Mouse (Mus musculus) heart, embryonic 14.5 days (tissue): ENCODE results near the gene Olfr951. TPM values are rescaled to one million over a fixed set of nuclear protein-coding genes. Genes with fewer than 3 reads are reported as not detected.

Source experiments
- ATAC-seq: fragments of 200-750 bp; cut with Nextera tagmentation; 2 replicates; pipeline ENCODE4 v1.8.0; 2017; ENCODE audit warnings: low read depth, moderate TSS enrichment; ENCODE audit not compliant: insufficient number of reproducible peaks, insufficient read depth, low FRiP score
- H3K27ac ChIP-seq, 2 experiments: fragments of 200-500 bp in 1 of 2; fragments of 300-500 bp in 1 of 2; sonication (generic) in 1 of 2; replicated peaks in 1 of 2; 2 replicates each; pipeline ENCODE4 v1.5.1; 2012 to 2014; ENCODE audit warnings: low read depth in 2 of 2, low read length in 2 of 2, control low read depth in 1 of 2, mild to moderate bottlenecking in 1 of 2, mixed read lengths in 1 of 2; ENCODE audit not compliant: control insufficient read depth in 1 of 2, insufficient read depth in 1 of 2
- H3K27me3 ChIP-seq: fragments of 300-500 bp; sonication (generic); 2 replicates; pipeline ENCODE4 v1.6.1; 2014; ENCODE audit warnings: mild to moderate bottlenecking, low read length, control low read depth; ENCODE audit not compliant: control insufficient read depth, insufficient read depth
- H3K36me3 ChIP-seq: fragments of 300-500 bp; sonication (generic); 2 replicates; pipeline ENCODE4 v1.6.1; 2014; ENCODE audit warnings: mild to moderate bottlenecking, control low read depth, low read length, mixed read lengths; ENCODE audit not compliant: control insufficient read depth, insufficient read depth
- H3K4me1 ChIP-seq, 2 experiments: fragments of 200-500 bp in 1 of 2; fragments of 300-500 bp in 1 of 2; sonication (generic) in 1 of 2; 2 replicates each; pipeline ENCODE4 v1.6.1; 2012 to 2014; ENCODE audit warnings: low read length in 2 of 2, control low read depth in 1 of 2, mixed read lengths in 1 of 2; ENCODE audit not compliant: control insufficient read depth in 2 of 2, insufficient read depth in 2 of 2
- H3K4me2 ChIP-seq: fragments of 300-500 bp; sonication (generic); 2 replicates; pipeline ENCODE4 v1.6.1; 2014; ENCODE audit warnings: mild to moderate bottlenecking, low read length
- H3K4me3 ChIP-seq, 2 experiments: fragments of 200-500 bp in 1 of 2; fragments of 300-500 bp in 1 of 2; sonication (generic) in 1 of 2; 2 replicates each; pipeline ENCODE4 v1.5.1; 2012 to 2014; ENCODE audit warnings: low read length in 2 of 2, mild to moderate bottlenecking in 2 of 2, control low read depth in 1 of 2, low read depth in 1 of 2, moderate library complexity in 1 of 2; ENCODE audit not compliant: control insufficient read depth in 1 of 2, insufficient read depth in 1 of 2
- H3K9ac ChIP-seq: fragments of 300-500 bp; sonication (generic); 2 replicates; pipeline ENCODE4 v1.6.1; 2014; ENCODE audit warnings: mild to moderate bottlenecking, low read length
- H3K9me3 ChIP-seq: fragments of 300-500 bp; sonication (generic); 2 replicates; pipeline ENCODE4 v1.6.1; 2016; ENCODE audit warnings: low read length, control low read depth; ENCODE audit not compliant: control insufficient read depth
- WGBS: fragments of 180-500 bp; shearing (Covaris S2); extraction: QIAGEN DNeasy Blood & Tissue Kit; methylation state at CpG from one replicate; pipeline ENCODE4 v1.1.7; 2014; 5-methylcytosine and 5-hydroxymethylcytosine counted together
- polyA plus RNA-seq: library from polyadenylated mRNA; unstranded; fragments of >200 nt; fragmentation: Nextera tagmentation; extraction: Ambion mirVana; gene quantifications from 2 replicates; pipeline ENCODE4 v1.2.1, GENCODE M21; 2014

Olfr951 gene
- not detected in 2 replicates for polyA plus RNA-seq

DNA sequence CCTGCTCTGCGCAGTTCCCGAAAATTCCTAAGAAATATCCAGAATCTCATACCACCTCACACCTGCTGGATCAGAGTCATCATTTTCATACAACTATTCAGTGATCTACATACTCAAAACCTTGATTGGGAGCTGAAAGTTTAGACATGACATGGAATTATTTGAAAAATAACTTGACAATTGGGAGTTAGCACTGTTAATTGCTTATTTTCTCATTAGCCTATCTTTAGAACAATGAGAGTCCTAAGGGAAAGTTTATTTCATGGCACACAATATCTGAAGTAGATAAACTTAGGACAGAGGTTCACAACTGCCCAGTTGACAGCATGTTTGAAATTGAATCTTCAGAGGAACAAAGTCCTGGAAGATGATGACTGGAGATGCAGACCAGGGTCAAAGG lies at the start of gene Olfr951:
Gene Olfr951, plus strand, starts transcription at position 301 of the 400 bp plus-strand sequence.
- Histone ChIP-seq H3K36me3 (no peaks in the 10 kb centered on the region), H3K4me1 (no peaks in the 10 kb centered on the region), H3K27ac (no peak within 1 kb of the TSS), H3K9me3 (no peaks in the 10 kb centered on the region), H3K4me2 (no peak within 1 kb of the TSS), H3K27me3 (no peaks in the 10 kb centered on the region), H3K4me3 (no peak within 1 kb of the TSS), H3K9ac (no peak within 1 kb of the TSS)
- no peak for ATAC-seq
- 79% methylated on average over 2 of the region's 2 CpGs for WGBS

DNA sequence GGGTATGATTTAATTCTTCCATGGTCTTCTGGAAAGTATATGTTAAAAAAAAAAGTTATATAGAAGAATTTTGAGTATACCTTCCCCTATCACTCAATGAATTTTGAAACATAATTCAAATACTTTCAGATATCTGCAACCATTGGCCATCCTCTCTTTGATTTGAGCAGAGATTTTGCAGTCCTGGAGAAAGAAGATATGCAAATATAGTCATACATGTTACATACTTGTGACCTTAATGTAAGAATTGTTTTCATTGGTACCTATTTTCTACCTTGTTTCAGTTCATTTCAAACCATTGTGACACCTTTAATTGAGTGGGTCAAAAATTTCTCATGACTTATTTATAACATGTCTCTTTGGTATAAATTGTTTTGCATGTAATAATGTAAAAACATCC lies 39.8 kb downstream of the Olfr951 start, which contains the start of gene Olfr952:
Gene Olfr952, minus strand, starts transcription at position 101 of the 400 bp plus-strand sequence.
- Histone ChIP-seq H3K27ac (no peak within 1 kb of the TSS), H3K27me3 (no peaks in the 10 kb centered on the region), H3K4me2 (no peak within 1 kb of the TSS), H3K4me1 (no peaks in the 10 kb centered on the region), H3K36me3 (no peaks in the 10 kb centered on the region), H3K9me3 (no peaks in the 10 kb centered on the region), H3K9ac (no peak within 1 kb of the TSS), H3K4me3 (no peak within 1 kb of the TSS)
- ATAC-seq: no peak

Other genes starting within 250 kb of the Olfr951 start
- not detected in 2 replicates for gene Olfr943, start 221.1 kb upstream of the Olfr951 start, polyA plus RNA-seq
- gene Olfr944, start 185.5 kb upstream of the Olfr951 start, polyA plus RNA-seq: not detected in 2 replicates
- gene Olfr1537, start 137.4 kb upstream of the Olfr951 start, polyA plus RNA-seq: not detected in 2 replicates
- not detected in 2 replicates for gene Olfr945, start 110.6 kb upstream of the Olfr951 start, polyA plus RNA-seq
- not detected in 2 replicates for gene Olfr948, start 61.4 kb upstream of the Olfr951 start, polyA plus RNA-seq
- not detected in 2 replicates for gene Olfr952, start 39.7 kb downstream of the Olfr951 start, polyA plus RNA-seq
- not detected in 2 replicates for gene Olfr954, start 69.3 kb downstream of the Olfr951 start, polyA plus RNA-seq
- gene Olfr955, start 84.5 kb downstream of the Olfr951 start, polyA plus RNA-seq: not detected in 2 replicates
- not detected in 2 replicates for gene Olfr44, start 106.6 kb downstream of the Olfr951 start, polyA plus RNA-seq
- not detected in 2 replicates for gene Olfr957, start 128.4 kb downstream of the Olfr951 start, polyA plus RNA-seq
- not detected in 2 replicates for gene Olfr958, start 166.6 kb downstream of the Olfr951 start, polyA plus RNA-seq
- gene Olfr959, start 188.2 kb downstream of the Olfr951 start, polyA plus RNA-seq: not detected in 2 replicates
- gene AW551984, start 217.0 kb downstream of the Olfr951 start, polyA plus RNA-seq: 9.2 and 9.6 TPM in 2 replicates
- gene Olfr148, start 223.2 kb downstream of the Olfr951 start, polyA plus RNA-seq: not detected in 2 replicates
- not detected in 2 replicates for gene Olfr960, start 234.0 kb downstream of the Olfr951 start, polyA plus RNA-seq